Mouse (Mus musculus) lung, embryonic 15.5 days (tissue): ENCODE results near the gene Ceacam20. TPM values are rescaled to one million over a fixed set of nuclear protein-coding genes. Genes with fewer than 3 reads are reported as not detected.

Source experiments
- ATAC-seq: fragments of 200-750 bp; cut with Nextera tagmentation; 2 replicates; pipeline ENCODE4 v1.8.0; 2017; ENCODE audit warnings: moderate number of reproducible peaks, borderline replicate concordance; ENCODE audit not compliant: low FRiP score, low TSS enrichment; ENCODE audit errors: extremely low read depth
- H3K27ac ChIP-seq: fragments of 300-500 bp; sonication (generic); 2 replicates; pipeline ENCODE4 v1.5.1; 2015; ENCODE audit warnings: moderate library complexity, mild to moderate bottlenecking, inconsistent platforms
- H3K27me3 ChIP-seq: fragments of 300-500 bp; sonication (generic); 2 replicates; pipeline ENCODE4 v1.6.1; 2015; ENCODE audit warnings: inconsistent platforms
- H3K36me3 ChIP-seq: fragments of 300-500 bp; sonication (generic); 2 replicates; pipeline ENCODE4 v1.6.1; 2015; ENCODE audit warnings: inconsistent platforms
- H3K4me1 ChIP-seq: fragments of 300-500 bp; sonication (generic); 2 replicates; pipeline ENCODE4 v1.6.1; 2015; ENCODE audit warnings: inconsistent platforms
- H3K4me2 ChIP-seq: fragments of 300-500 bp; sonication (generic); 2 replicates; pipeline ENCODE4 v1.6.1; 2015; ENCODE audit warnings: inconsistent platforms, mild to moderate bottlenecking, moderate library complexity
- H3K4me3 ChIP-seq: fragments of 300-500 bp; sonication (generic); 2 replicates; pipeline ENCODE4 v1.5.1; 2015; ENCODE audit warnings: mild to moderate bottlenecking, inconsistent platforms
- H3K9ac ChIP-seq: fragments of 300-500 bp; sonication (generic); 2 replicates; pipeline ENCODE4 v1.6.1; 2015; ENCODE audit warnings: inconsistent platforms
- H3K9me3 ChIP-seq: fragments of 300-500 bp; sonication (generic); 2 replicates; pipeline ENCODE4 v1.6.1; 2016; ENCODE audit warnings: inconsistent platforms
- WGBS: fragments of 180-500 bp; shearing (Covaris S2); methylation state at CpG from one replicate; pipeline ENCODE4 v1.1.7; 2015; 5-methylcytosine and 5-hydroxymethylcytosine counted together
- polyA plus RNA-seq: library from polyadenylated mRNA; unstranded; fragments of >200 nt; fragmentation: Nextera tagmentation; extraction: Ambion mirVana; gene quantifications from 2 replicates; pipeline ENCODE4 v1.2.1, GENCODE M21; 2015

The Ceacam20 gene
- polyA plus RNA-seq, 1 experiment from 2014 or later: not detected

GRCm38 (mm10) chr7:20009987-20010386 is 44.8 kb downstream of the Ceacam20 start:
- Histone ChIP-seq H3K27me3 (no peaks in the 10 kb centered on the region), H3K36me3 (no peaks in the 10 kb centered on the region), H3K4me2 (no peak overlapping the region), H3K4me1 (no peaks in the 10 kb centered on the region), H3K9ac (no peak overlapping the region), H3K4me3 (no peak overlapping the region), H3K9me3 (no peaks in the 10 kb centered on the region), H3K27ac (no peak overlapping the region)
- ATAC-seq: no peak
- 64% methylated on average over 2 of the region's 2 CpGs for WGBS

Other genes with a start within 250 kb of the Ceacam20 start
- gene Tomm40, start 250.0 kb upstream of the Ceacam20 start, polyA plus RNA-seq: 149 and 157 TPM in 2 replicates
- 133 and 140 TPM in 2 replicates for gene Nectin2, start 214.9 kb upstream of the Ceacam20 start, polyA plus RNA-seq
- 313 and 345 TPM in 2 replicates for gene Bcam, start 194.4 kb upstream of the Ceacam20 start, polyA plus RNA-seq
- gene Cblc, start 168.6 kb upstream of the Ceacam20 start, polyA plus RNA-seq: 15.2 and 16.1 TPM in 2 replicates
- gene Bcl3, start 142.6 kb upstream of the Ceacam20 start, polyA plus RNA-seq: 4.3 and 4.7 TPM in 2 replicates
- gene Gm19345, start 113.4 kb upstream of the Ceacam20 start, polyA plus RNA-seq: 0.16 TPM in 1 of 2 replicates, not detected in the other
- not detected in 2 replicates for gene Ceacam16, start 104.1 kb upstream of the Ceacam20 start, polyA plus RNA-seq
- gene Ceacam19, start 77.4 kb upstream of the Ceacam20 start, polyA plus RNA-seq: not detected in 2 replicates
- 19.0 and 22.5 TPM in 2 replicates for gene Pvr, start 44.3 kb upstream of the Ceacam20 start, polyA plus RNA-seq
- 1.4 and 2.0 TPM in 2 replicates for gene Igsf23, start 14.7 kb upstream of the Ceacam20 start, polyA plus RNA-seq
- not detected in 2 replicates for gene Nlrp9b, start 26.1 kb downstream of the Ceacam20 start, polyA plus RNA-seq
- not detected in 2 replicates for gene Vmn1r91, start 134.3 kb downstream of the Ceacam20 start, polyA plus RNA-seq
- gene Gm16442, start 157.2 kb downstream of the Ceacam20 start, polyA plus RNA-seq: not detected in 2 replicates
- not detected in 2 replicates for gene Vmn1r93, start 173.7 kb downstream of the Ceacam20 start, polyA plus RNA-seq
- gene Vmn1r94, start 203.0 kb downstream of the Ceacam20 start, polyA plus RNA-seq: not detected in 2 replicates
- gene Vmn1r95, start 228.3 kb downstream of the Ceacam20 start, polyA plus RNA-seq: not detected in 2 replicates
- gene Gm6164, start 240.2 kb downstream of the Ceacam20 start, polyA plus RNA-seq: not detected in 2 replicates